Mouse (Mus musculus) gastrocnemius, postnatal 25 days (tissue): ENCODE measurements around the gene Cfap61. TPM values are rescaled to one million over a fixed set of nuclear protein-coding genes. Genes with fewer than 3 reads are reported as not detected.

Experiments
- DNase-seq: peaks from one replicate; pipeline ENCODE4 v3.0.0; 2022
- total RNA-seq, 2 experiments: library from RNA; stranded (reverse); gene quantifications; 1 replicate in 1 of 2; 2 replicates in 1 of 2; pipeline ENCODE4 v1.2.3; 2021

Gene Cfap61
- total RNA-seq, 2 experiments from 2014 or later, result not detected

DNA sequence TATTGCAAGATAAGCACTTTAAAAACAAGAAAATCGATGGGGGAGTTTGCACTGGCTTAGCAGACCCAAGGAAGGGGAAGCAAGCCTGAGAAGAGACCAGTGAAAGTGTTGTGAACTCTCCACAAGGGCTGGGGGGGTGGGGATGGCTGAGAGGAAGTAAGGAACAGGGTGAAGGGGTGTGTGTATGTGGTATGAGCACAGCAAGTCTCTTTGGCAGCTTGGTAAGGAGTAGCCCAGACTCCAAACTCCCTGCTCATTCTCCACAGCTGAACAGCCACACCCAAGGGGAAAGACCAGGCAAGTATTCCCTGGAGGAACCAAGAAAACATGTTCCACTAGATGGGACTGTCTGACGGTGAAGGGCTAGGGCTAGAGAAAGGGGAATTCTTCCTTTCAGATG lies 76.2 kb downstream of the Cfap61 start:
- DNase-seq, result no peak

DNA sequence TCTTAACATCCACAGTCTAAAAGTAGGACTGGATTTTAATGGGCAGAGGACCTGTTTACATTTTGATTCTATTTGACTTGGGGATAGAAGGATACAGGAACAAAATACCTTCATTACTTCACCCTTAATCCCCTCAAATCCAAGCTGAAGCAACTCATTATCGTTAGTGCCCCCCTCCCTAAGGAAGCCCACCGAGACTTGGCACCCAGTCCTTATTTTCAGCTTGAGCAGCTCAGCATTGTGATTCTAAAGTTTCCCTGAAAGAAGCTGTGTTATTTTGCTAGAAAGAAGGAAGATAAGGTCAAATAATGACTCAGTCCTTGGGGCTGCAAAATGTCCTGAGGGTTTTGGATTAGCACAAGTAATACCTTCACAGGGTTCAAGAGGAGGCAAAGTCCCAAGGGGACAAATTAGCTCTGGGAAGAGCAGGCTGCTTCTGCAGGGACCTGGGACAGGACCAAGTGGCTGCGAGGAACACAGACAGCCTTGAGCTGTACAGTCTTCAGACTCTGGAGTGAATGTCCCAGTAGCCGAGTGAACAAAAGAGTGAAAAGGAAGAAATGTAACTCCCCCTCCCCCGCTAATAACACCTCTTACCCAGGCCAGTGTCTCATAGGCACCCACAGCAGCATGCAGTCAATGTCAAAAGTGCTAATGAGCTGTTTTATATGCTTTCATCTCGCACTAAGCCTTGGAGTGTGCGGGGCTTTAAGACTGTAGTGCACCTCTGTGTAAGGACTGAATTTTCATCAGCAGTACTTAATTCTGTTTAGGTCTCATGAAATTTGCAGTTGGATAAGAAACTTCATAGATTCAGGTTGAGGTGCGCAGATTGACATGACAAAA lies 81.0 kb downstream of the Cfap61 start:
- DNase-seq, result no peak

DNA sequence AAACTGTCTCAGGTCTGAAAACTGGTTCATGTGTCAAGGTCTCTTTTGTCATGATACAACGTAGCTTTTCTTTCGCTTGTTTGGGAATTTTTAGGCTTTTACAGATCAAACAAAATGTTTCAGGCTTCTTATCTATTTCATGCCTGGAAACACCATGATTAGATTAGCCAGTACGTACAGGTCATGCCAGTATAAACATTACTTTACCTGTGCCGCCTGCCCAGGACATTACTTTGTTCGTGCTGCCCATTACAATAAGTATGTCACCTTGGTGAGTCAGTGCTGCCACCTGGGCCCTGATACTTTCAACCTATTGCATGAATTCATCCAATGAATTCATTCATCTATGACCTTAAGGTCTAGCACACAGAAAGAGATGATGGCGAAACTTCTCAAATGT lies 88.3 kb downstream of the Cfap61 start:
- DNase-seq, result no peak

DNA sequence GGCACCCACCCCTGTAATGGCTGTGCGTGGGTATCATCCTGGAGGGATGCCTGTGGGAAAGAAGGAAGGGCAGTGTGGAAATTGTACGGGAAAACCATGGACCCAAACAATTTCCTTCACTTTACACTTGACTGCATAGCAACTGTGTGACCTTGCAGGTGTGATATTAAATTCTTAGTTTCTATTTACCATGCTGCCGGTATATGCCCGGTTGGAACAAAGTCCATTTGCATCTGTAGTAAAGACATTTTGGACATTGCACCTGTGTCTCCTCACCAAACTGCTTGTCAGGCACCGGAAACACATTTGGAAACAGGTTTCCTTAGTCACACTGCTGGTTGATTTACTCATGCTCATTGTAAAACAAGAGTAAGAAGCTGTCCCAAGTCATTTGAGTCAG lies 109.1 kb downstream of the Cfap61 start:
- DNase-seq, result no peak

DNA sequence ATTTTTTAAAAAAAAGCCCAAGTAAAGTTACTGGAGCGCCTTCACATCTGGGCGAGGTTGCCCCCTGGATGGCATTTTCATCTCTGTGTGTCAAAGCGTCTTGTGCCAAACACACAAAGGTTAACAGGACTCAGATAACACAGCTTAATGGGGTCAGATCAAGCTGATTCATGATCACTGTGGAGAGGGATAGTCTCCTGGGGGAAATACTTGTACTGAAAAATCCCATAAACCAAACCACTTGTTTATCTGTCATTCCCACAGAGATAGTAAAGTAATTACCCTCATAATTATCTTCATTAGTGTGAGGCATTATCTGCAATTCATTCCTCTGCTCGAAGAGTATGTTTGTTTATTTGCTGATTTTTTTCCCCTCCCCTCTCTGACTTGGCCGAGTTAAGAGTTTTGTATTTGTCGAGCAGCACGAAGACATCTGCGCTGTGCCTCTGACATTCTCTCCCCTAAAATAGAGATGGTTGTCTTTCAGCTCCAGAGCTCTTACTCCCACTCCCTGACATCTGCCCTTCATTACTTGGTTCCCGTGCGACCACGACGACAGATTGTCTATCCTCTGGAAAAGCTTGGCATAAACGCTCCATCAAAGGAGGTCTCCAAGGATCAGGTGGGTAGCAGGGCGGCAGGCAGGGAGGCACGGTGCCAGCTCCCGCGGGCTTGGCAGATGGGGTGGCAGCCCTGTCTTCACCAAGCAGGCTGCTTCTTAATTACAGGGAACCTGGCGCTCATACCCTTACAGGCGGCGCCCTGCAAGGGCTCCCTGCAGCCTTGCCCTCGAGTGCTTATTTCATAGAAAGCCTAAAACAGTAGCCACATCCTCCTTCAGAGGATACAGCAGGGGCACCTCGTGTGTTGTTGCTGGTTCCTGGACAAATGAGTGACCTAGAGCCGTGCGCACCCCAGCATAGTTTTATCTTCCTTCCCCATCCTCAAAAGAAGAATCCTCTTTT lies 110.6 kb downstream of the Cfap61 start:
- DNase-seq, result no peak

DNA sequence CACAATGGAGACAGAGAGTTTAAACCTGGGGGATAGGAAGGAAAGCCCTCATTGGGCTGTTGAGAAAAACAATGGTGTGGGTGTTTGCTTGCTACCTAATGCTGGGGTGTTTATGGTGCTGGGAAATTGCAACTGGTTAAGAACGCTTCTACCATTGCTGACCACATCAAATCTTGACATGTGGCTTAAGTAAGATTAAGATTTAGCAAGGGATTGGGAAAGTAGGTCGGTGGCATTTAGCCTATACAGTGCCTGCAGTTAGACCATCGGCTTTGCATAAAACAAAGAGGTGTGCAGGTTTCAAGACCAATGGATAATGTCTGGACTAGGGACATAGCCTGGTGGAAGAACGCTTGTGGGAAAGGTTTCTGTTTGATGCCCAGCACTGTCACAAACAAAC lies 113.1 kb downstream of the Cfap61 start:
- no peak for DNase-seq

DNA sequence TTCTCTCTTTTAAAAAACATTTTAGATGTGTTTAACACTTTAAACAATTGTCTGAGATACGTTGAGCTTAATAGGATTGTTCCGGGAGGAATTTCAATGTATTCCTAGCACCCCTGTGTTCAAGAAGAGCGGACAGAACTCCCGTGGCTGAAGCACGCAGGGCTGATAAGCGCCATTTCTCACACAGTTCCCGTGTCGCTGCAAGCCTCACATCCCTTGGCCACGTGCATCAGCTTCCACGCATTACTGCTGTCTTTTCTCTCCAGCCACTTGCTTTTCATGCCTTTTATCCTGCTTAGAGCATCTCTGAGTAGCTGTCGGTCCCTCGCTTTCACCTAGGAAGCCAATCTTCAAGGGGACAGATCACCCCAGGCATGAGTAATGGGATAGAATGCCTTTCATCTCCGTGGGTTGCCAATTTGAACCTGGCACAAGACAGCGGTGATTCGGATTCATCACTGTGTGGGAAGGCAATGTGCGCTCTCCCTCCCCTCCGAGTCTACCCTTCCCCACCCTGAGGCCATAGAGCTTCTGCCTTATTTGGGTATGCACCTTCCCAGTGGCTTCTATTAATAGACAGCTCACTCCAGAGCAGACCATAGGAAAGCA lies 113.7 kb downstream of the Cfap61 start:
- DNase-seq, result no peak

DNA sequence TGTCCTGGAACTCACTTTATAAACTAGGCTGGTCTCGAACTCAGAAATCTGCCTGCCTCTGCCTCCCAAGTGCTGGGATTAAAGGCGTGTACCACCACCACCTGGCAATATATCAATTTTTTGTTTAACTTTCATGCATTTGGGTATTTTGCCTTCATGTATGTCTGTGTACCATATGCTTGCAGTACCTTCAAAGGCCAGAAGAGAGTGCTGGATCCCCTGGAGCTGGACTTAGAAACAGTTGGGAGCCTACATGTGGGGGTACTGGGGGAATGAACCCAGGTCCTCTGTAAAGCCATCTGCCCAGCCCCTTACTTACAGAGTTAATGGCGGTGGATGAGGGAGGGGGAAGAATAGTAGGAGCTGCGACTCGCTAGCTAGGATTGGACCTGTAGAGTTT lies 114.8 kb downstream of the Cfap61 start:
- no peak for DNase-seq

DNA sequence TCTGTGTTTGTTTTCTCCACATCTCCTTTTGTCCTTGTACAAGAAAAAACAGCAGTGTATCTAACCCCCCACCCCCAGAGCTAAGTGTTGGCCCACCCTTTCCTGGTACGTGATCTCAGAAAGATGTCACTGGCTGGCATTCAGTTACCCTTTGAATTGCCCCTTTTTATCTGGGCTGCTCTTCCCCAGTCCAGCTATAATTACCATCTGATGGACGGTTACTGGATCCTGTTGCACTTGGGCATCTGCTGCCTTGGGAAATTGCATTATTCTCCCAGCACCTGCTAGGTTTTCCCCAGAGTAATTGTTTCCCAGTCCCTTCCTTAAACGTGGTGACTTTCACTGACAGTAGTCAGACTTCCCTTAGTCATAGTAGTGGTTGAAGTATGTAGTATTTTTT lies 115.5 kb downstream of the Cfap61 start:
- DNase-seq, result no peak

DNA sequence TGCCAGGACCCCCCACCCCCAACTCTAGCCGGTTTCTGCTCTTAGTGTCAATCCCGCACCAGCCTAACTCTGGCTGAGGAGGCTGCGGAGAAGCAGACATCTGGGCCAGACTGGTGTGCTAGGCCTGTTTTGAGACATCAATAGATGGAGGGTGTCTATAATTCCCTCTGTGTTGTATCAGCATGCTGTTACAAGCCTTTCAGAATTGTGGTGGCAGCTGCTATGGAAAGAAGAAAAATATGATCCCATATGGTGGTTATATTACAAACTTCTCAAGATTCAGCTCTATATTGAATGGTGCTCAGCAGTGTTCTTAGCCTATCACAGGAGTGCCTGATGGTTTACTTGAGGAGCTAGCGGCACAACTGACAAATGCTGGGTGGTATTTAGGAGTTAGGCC lies 116.8 kb downstream of the Cfap61 start:
- no peak for DNase-seq

DNA sequence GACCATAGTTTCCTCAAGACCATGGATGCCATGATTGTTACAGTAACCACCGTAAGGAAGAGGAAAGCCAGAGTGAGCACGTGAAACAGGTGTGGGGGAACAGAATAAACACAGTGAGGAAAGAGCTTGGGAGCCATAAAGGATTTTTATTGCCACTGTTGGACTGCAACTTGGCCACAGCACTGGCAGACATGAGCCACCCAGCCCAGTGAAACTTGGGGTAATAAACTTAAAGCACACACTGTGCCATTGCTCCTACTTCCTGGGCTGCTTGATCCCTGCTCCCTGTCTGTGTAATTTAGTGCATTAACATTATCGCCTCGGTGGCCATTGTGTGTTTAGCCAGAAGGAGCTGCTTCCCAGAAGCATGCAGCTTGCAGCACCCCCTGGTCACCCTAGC lies 122.5 kb downstream of the Cfap61 start:
- DNase-seq, result no peak

DNA sequence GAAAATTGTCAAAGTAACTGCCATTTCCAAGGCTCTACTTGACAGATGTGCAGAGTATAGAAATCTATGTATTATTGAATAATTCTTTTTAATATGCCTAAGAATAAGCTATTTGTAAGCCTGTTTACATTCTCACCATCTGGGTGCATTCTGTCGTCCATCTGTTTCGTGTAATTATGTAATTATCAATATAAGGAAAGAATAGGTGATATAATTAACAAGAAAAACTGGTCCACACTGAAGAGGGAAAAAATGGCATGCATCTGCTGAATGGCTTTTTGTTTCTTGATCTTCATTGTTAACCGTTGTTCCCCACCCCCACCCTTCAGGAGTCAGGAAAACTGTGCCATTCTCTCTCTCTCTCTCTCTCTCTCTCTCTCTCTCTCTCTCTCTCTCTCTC lies 124.2 kb downstream of the Cfap61 start:
- no peak for DNase-seq

DNA sequence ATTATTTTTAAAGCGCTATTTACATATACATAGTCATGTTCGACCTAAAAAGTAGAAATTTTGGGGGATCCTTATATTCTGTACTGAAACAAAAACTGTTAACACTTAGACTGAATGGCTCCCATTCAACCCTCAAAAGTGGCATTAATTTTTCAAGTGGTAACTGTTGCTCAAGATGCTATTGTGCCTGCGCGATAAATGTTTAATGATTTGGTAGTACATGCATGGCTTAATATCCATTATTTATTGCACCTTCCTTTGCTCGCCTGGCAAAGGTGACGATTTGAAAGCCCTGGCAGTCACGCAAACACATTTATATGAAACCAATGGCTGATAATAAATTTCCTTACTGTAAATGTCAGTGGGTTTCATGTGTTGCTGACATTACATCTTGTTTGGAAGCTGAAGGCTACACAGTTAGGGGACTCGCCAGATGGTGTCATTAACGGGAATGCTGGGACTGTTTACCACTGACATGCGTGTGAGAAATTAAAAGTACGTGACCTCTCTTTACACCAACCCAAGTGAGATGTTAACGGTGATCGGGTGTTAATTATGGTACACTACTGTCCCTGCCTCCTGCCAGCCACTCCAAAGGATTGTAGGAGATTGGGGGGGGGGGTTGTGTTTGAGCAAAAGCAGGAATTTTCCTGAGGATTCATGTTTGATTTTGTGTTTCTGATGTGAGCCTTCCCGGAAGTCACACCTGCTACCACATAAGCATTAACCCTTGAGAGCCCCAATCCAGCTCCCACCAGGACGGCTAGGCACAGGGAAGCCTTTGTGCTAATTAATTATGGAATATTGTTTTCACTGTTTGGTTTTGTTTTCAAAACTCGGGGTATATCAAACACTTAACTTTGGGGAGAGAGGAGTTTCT lies 127.1 kb downstream of the Cfap61 start:
- no peak for DNase-seq

DNA sequence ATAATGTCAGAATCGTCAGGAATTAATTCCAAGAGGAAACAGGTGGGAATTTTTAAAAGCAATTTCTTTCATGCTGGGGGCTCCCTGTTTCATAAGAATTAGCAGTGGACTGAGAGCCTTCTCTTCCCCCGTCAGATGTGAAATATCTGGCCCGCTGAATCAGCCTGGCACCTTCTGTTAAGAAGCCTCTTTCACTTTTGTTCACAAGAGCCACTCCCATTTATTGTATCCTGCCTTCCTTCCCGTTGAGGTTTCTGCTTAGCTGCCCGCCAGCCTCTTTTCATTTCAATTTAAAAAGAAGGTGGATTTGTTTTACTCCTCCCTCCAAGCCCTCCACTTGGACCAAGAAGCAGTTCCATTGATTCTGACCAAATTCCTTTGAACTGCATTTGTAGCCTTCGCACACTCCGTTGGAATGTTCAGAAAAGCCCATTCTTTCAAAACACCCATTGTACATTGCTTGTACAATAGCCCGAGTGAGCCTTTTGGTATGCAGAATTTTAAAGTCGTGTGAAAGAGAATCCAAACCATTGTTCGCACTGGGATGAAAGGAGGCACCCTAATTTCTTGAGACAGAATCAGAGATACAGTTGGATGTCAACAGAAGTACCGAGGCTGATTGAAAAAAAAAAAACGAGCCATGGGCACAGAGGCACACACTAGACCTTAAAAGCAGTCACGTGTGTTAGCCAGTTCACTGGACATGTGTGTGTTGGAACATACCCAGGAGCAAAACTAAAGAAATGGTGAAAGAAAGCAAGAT lies 127.9 kb downstream of the Cfap61 start:
- no peak for DNase-seq

DNA sequence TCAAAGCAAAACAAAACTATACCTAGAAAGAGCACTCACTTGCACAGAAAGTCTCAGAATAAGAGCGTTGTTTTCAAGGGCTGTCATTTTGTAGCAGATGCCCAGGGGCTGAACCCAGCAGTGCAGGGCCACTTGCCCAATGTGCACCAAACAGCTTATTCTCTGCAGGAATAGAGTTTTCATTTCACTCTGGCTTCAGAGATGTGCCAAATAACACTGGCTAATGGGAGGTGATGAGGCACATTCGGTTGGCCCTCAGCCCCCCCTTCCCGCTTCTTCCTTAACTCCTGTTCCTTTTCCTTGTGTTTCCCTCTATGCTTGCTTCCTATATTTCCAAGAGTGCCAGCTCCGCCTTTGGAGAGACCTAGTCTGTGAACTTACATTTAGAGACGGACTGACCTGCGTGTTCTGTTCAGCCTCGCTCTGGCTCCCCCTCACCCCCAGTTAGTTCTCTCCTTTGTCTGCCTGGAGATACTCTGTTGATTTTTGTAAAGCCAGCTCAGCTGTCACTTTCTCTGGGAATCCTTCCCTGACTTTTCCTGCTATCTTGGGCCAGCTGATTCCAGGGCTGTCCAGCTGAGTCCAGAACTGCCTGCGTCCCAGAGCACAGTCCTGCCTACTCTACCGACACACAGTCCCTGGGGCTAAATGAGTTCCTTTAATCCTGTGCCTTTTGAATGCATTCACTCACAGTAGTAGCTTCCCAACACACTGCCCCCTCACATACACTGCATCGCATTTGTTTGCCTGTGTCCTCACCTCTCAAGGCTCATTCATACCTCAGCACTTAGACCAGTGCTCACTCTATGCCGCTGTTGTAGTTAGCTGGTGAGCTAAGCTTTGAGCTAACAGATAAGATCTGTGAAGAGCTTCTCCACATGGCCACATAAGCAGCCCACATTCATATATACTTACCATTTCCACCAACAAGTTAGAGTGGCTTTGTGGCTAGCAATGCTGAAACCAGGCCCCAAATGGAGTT lies 128.8 kb downstream of the Cfap61 start:
- no peak for DNase-seq

DNA sequence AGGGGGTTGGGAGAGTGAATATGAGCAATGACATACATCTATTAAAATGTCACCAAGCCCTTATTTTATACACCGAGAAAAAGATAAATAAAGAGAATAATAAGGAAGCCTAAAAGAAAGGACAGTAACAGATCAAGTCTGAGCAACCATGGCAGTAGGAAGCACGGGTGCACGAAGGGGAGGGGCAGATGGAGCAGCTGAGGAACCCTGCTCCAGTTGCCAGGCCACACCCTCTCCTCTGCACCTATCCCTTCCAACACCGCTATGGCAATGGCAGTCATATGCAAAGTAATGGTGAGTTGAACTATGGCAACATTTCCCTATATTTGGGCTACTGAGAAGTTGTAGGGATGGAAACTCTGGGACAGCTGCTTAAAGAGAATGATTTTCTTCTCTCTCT lies 132.8 kb downstream of the Cfap61 start:
- DNase-seq, result no peak

DNA sequence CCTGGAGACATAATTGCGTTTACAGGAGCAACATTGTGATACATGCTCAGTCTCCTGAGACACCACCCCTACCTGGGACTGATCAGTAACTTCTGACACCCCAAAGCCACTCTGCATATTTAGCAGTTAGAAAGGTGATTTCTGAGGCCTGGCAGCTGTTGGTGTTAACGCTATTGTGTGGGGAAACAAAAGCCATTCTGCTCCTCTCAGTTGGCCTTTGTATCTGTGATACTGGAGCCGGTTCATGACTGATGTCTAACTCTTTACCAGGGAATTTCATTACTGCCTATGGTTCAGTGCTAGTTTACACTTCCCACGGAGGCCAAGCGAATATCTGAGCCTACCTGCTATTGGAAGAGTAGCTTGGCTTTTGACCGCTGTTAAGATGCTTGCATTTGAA lies 138.7 kb downstream of the Cfap61 start:
- no peak for DNase-seq

DNA sequence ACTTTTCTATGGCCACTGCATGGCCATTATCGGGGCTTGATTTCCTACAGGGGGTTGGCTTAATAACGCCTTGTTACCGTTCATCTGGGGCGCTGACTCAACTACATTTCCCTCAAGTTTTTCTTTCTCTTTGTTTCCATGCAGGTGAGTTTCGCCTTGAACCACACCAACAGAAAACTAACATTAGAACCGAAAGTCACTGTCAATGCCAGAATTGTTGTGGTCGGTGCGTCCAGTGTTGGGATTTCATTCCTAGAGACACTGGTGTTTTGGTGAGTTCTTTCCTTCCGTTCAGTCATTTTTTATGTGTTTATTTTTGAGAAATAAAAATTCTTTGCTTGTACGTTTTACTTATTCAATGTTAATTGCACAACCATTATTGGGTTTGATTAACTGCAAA lies 142.5 kb downstream of the Cfap61 start:
- DNase-seq, result no peak

DNA sequence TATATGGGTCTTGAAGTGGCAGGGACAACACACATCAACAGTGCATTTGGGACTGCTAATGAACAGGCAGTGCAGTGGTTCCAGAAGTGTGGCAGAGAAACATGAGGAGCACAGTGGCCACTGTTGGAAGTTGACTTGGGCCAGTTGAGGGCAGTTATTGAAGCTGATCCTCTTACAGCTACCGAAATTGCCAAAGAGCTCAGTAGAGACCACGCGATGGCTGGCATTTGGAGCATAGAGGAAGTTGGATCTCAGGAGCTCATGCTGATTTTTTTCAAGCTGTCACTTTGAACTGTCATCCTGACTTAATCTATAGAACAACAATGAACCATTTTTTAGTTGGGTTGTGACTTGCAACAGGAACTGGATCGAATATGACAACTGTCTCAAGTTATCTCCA lies 145.7 kb downstream of the Cfap61 start:
- DNase-seq, result no peak
